Mouse (Mus musculus) hindbrain, embryonic 13.5 days (tissue): Measurements from ENCODE around the gene Itgb3. TPM values are rescaled to one million over a fixed set of nuclear protein-coding genes. Genes with fewer than 3 reads are reported as not detected.

Experiments
- ATAC-seq: fragments of 200-750 bp; cut with Nextera tagmentation; 2 replicates; pipeline ENCODE4 v1.8.0; 2017; ENCODE audit warnings: moderate TSS enrichment; ENCODE audit not compliant: low FRiP score
- H3K27ac ChIP-seq: fragments of 300-500 bp; sonication (generic); 2 replicates; pipeline ENCODE4 v1.5.1; 2015; ENCODE audit warnings: inconsistent platforms, mild to moderate bottlenecking, moderate library complexity
- H3K27me3 ChIP-seq: fragments of 300-500 bp; sonication (generic); 2 replicates; pipeline ENCODE4 v1.6.1; 2015; ENCODE audit warnings: mild to moderate bottlenecking, inconsistent platforms
- H3K36me3 ChIP-seq: fragments of 300-500 bp; sonication (generic); 2 replicates; pipeline ENCODE4 v1.6.1; 2015; ENCODE audit warnings: mild to moderate bottlenecking, inconsistent platforms
- H3K4me1 ChIP-seq: fragments of 300-500 bp; sonication (generic); replicated peaks from 2 replicates; pipeline ENCODE4 v1.6.1; 2015; ENCODE audit warnings: inconsistent platforms
- H3K4me2 ChIP-seq: fragments of 300-500 bp; sonication (generic); 2 replicates; pipeline ENCODE4 v1.6.1; 2015; ENCODE audit warnings: inconsistent platforms, mild to moderate bottlenecking, moderate library complexity
- H3K4me3 ChIP-seq: fragments of 300-500 bp; sonication (generic); 2 replicates; pipeline ENCODE4 v1.5.1; 2015; ENCODE audit warnings: mild to moderate bottlenecking, inconsistent platforms
- H3K9ac ChIP-seq: fragments of 300-500 bp; sonication (generic); 2 replicates; pipeline ENCODE4 v1.6.1; 2015; ENCODE audit warnings: mild to moderate bottlenecking, inconsistent platforms
- H3K9me3 ChIP-seq: fragments of 300-500 bp; sonication (generic); 2 replicates; pipeline ENCODE4 v1.6.1; 2016; ENCODE audit warnings: inconsistent platforms
- WGBS: fragments of 180-500 bp; shearing (Covaris S2); methylation state at CpG from one replicate; pipeline ENCODE4 v1.1.7; 2015; 5-methylcytosine and 5-hydroxymethylcytosine counted together
- polyA plus RNA-seq: library from polyadenylated mRNA; unstranded; fragments of >200 nt; fragmentation: Nextera tagmentation; extraction: Ambion mirVana; gene quantifications from 2 replicates; pipeline ENCODE4 v1.2.1, GENCODE M21; 2015

Gene Itgb3
- polyA plus RNA-seq, 1 experiment from 2014 or later, result 1.9 TPM

GRCm38 (mm10) chr11:104611579-104612151 lies 3.9 kb downstream of the Itgb3 start:
- 45% methylated on average over 4 of the region's 4 CpGs for WGBS
- Histone ChIP-seq H3K36me3 (no peaks in the 10 kb centered on the region), H3K4me2 (no peak overlapping the region), H3K27me3 (peaks cover 40% of the 10 kb centered on the region), H3K9ac (no peak overlapping the region), H3K27ac (no peak overlapping the region), H3K4me3 (no peak overlapping the region), H3K9me3 (no peaks in the 10 kb centered on the region), H3K4me1 (peaks cover 13% of the 10 kb centered on the region)
- ATAC-seq, result no peak

GRCm38 (mm10) chr11:104613551-104613950 lies 5.8 kb downstream of the Itgb3 start:
- no peak overlapping the region for H3K4me2 ChIP-seq
- H3K9ac ChIP-seq, result no peak overlapping the region
- H3K9me3 ChIP-seq, result no peaks in the 10 kb centered on the region
- no peak for ATAC-seq
- H3K4me3 ChIP-seq, result no peak overlapping the region
- peaks cover 2% of the 10 kb centered on the region for H3K4me1 ChIP-seq
- H3K36me3 ChIP-seq, result no peaks in the 10 kb centered on the region
- H3K27me3 ChIP-seq, result peaks cover 31% of the 10 kb centered on the region
- H3K27ac ChIP-seq, result no peak overlapping the region
- 86% methylated on average over 10 of the region's 10 CpGs for WGBS

- no peak overlapping the region for H3K27ac ChIP-seq
- no peaks in the 10 kb centered on the region for H3K36me3 ChIP-seq
Measured at GRCm38 (mm10) chr11:104614130-104614529, 6.3 kb downstream of the Itgb3 start.

GRCm38 (mm10) chr11:104616182-104616581 lies 8.4 kb downstream of the Itgb3 start:
- Histone ChIP-seq H3K27me3 (peaks cover 9% of the 10 kb centered on the region), H3K9me3 (no peaks in the 10 kb centered on the region), H3K4me2 (no peak overlapping the region), H3K36me3 (no peaks in the 10 kb centered on the region), H3K27ac (no peak overlapping the region), H3K9ac (no peak overlapping the region), H3K4me3 (no peak overlapping the region), H3K4me1 (peaks cover 9% of the 10 kb centered on the region)
- 90% methylated on average over 5 of the region's 5 CpGs for WGBS
- ATAC-seq, result no peak

More at GRCm38 (mm10) chr11:104614130-104614529, 6.3 kb downstream of the Itgb3 start:
- no peak overlapping the region for H3K9ac ChIP-seq
- no peak overlapping the region for H3K4me2 ChIP-seq
- ATAC-seq, result no peak
- peaks cover 3% of the 10 kb centered on the region; the same call in 1 of the 2 replicates for H3K4me1 ChIP-seq
- no peak overlapping the region for H3K4me3 ChIP-seq
- 96% methylated on average over 2 of the region's 2 CpGs for WGBS
- H3K9me3 ChIP-seq, result no peaks in the 10 kb centered on the region
- H3K27me3 ChIP-seq, result peaks cover 25% of the 10 kb centered on the region

- Histone ChIP-seq H3K36me3 (no peaks in the 10 kb centered on the region), H3K4me2 (no peak overlapping the region), H3K9ac (no peak overlapping the region), H3K4me3 (no peak overlapping the region), H3K27ac (no peak overlapping the region), H3K9me3 (no peaks in the 10 kb centered on the region), H3K27me3 (peaks cover 7% of the 10 kb centered on the region; the same call in 1 of the 2 replicates), H3K4me1 (peaks cover 9% of the 10 kb centered on the region)
- no peak for ATAC-seq
- 74% methylated on average over 6 of the region's 6 CpGs for WGBS
Measured at GRCm38 (mm10) chr11:104618638-104619076, 10.9 kb downstream of the Itgb3 start.

GRCm38 (mm10) chr11:104619084-104620022 lies 11.6 kb downstream of the Itgb3 start:
- no peak for ATAC-seq

GRCm38 (mm10) chr11:104622040-104622962 lies 14.5 kb downstream of the Itgb3 start:
- Histone ChIP-seq H3K36me3 (no peaks in the 10 kb centered on the region), H3K4me3 (no peak overlapping the region), H3K4me1 (peaks cover 17% of the 10 kb centered on the region), H3K9ac (no peak overlapping the region), H3K27ac (no peak overlapping the region), H3K4me2 (no peak overlapping the region), H3K27me3 (peaks cover 7% of the 10 kb centered on the region; the same call in 1 of the 2 replicates), H3K9me3 (no peaks in the 10 kb centered on the region)
- WGBS, result 50% methylated on average over 11 of the region's 12 CpGs
- no peak for ATAC-seq

More at GRCm38 (mm10) chr11:104619084-104620022, 11.6 kb downstream of the Itgb3 start:
- Histone ChIP-seq H3K9ac (no peak overlapping the region), H3K9me3 (no peaks in the 10 kb centered on the region), H3K36me3 (no peaks in the 10 kb centered on the region), H3K4me2 (no peak overlapping the region), H3K27me3 (peaks cover 7% of the 10 kb centered on the region; the same call in 1 of the 2 replicates), H3K4me3 (no peak overlapping the region), H3K27ac (no peak overlapping the region), H3K4me1 (peaks cover 9% of the 10 kb centered on the region)
- 38% methylated on average over 13 of the region's 13 CpGs for WGBS

- peaks cover 7% of the 10 kb centered on the region; the same call in 1 of the 2 replicates for H3K27me3 ChIP-seq
- H3K4me3 ChIP-seq, result no peak overlapping the region
- H3K9me3 ChIP-seq, result no peaks in the 10 kb centered on the region
- H3K27ac ChIP-seq, result no peak overlapping the region
- H3K36me3 ChIP-seq, result no peaks in the 10 kb centered on the region
- H3K4me1 ChIP-seq, result peaks cover 8% of the 10 kb centered on the region; the same call in 1 of the 2 replicates
- WGBS, result 48% methylated on average over 6 of the region's 6 CpGs
- H3K4me2 ChIP-seq, result no peak overlapping the region
- H3K9ac ChIP-seq, result no peak overlapping the region; the same call in 1 of the 2 replicates
- ATAC-seq, result no peak
Measured at GRCm38 (mm10) chr11:104624791-104625391, 17.1 kb downstream of the Itgb3 start.

GRCm38 (mm10) chr11:104625453-104626402 lies 17.9 kb downstream of the Itgb3 start:
- no peak overlapping the region for H3K4me2 ChIP-seq
- H3K4me1 ChIP-seq, result peaks cover 8% of the 10 kb centered on the region; the same call in 1 of the 2 replicates
- peaks cover 4% of the 10 kb centered on the region; the same call in 1 of the 2 replicates for H3K27me3 ChIP-seq
- H3K27ac ChIP-seq, result no peak overlapping the region
- H3K9me3 ChIP-seq, result no peaks in the 10 kb centered on the region
- no peaks in the 10 kb centered on the region for H3K36me3 ChIP-seq
- 47% methylated on average over 12 of the region's 12 CpGs for WGBS
- no peak overlapping the region for H3K4me3 ChIP-seq
- no peak overlapping the region for H3K9ac ChIP-seq
- ATAC-seq, result no peak

GRCm38 (mm10) chr11:104626635-104627034 lies 18.8 kb downstream of the Itgb3 start:
- Histone ChIP-seq H3K9me3 (no peaks in the 10 kb centered on the region), H3K4me2 (no peak overlapping the region), H3K4me3 (no peak overlapping the region), H3K4me1 (peaks cover 8% of the 10 kb centered on the region; the same call in 1 of the 2 replicates), H3K36me3 (no peaks in the 10 kb centered on the region), H3K9ac (no peak overlapping the region), H3K27ac (no peak overlapping the region), H3K27me3 (0 out of 2 replicates have a peak, but pooled peaks cover 3% of the 10 kb centered on the region)
- ATAC-seq, result no peak
